Mouse (Mus musculus) spleen, adult 2 months (tissue): ENCODE results near the gene Olfr463. TPM values are rescaled to one million over a fixed set of nuclear protein-coding genes. Genes with fewer than 3 reads are reported as not detected.
A peak's percentile ranks its signal among the peaks of the same experiment; 100 is the strongest.

Experiments used
- DNase-seq, 2 experiments: peaks; one replicate each; pipeline versions ENCODE4 v3.0.0 to v3.0.0-alpha.2; 2012 to 2021; ENCODE audit warnings: low spot score in 2 of 2, low read depth in 1 of 2
- H3K27ac ChIP-seq: fragments of 200-500 bp; 2 replicates; pipeline ENCODE4 v1.5.1; 2012; ENCODE audit warnings: low read length, inconsistent platforms; ENCODE audit not compliant: insufficient read depth
- H3K27me3 ChIP-seq: fragments of 200-500 bp; 2 replicates; pipeline ENCODE4 v1.6.1; 2012; ENCODE audit warnings: mild to moderate bottlenecking, moderate library complexity, low read length, inconsistent platforms; ENCODE audit not compliant: control insufficient read depth, insufficient read depth
- H3K36me3 ChIP-seq: fragments of 200-500 bp; 2 replicates; pipeline ENCODE4 v1.6.1; 2012; ENCODE audit warnings: mild to moderate bottlenecking, low read length, inconsistent platforms; ENCODE audit not compliant: control insufficient read depth, insufficient read depth
- H3K4me1 ChIP-seq: fragments of 200-500 bp; 2 replicates; pipeline ENCODE4 v1.6.1; 2011; ENCODE audit warnings: inconsistent platforms; ENCODE audit not compliant: control insufficient read depth, insufficient read depth, insufficient read length
- H3K4me3 ChIP-seq: fragments of 200-500 bp; 2 replicates; pipeline ENCODE4 v1.5.1; 2011; ENCODE audit warnings: mild to moderate bottlenecking, inconsistent platforms; ENCODE audit not compliant: insufficient read depth, insufficient read length; ENCODE audit errors: extremely low read depth
- CTCF ChIP-seq: fragments of 200-500 bp; IDR thresholded peaks from 2 replicates; pipeline ENCODE4 v1.5.1; 2011; ENCODE audit warnings: mild to moderate bottlenecking, inconsistent platforms; ENCODE audit not compliant: insufficient read depth, insufficient read length, insufficient replicate concordance; ENCODE audit errors: extremely low read depth
- POLR2A ChIP-seq: fragments of 200-500 bp; IDR thresholded peaks from 2 replicates; pipeline ENCODE4 v1.6.1; 2011; ENCODE audit warnings: low read depth, low read length, inconsistent platforms
- WGBS: fragments of 180-500 bp; shearing (Covaris S2); methylation state at CpG from one replicate; pipeline ENCODE4 v1.1.7; 2018; 5-methylcytosine and 5-hydroxymethylcytosine counted together
- polyA plus RNA-seq: library from polyadenylated mRNA; depleted of rRNA; stranded (reverse); fragments of >200 nt; gene quantifications from 2 replicates; pipeline ENCODE4 v1.2.3, GENCODE M21; 2012

Olfr463 gene
- polyA plus RNA-seq, 1 experiment = not detected

DNA sequence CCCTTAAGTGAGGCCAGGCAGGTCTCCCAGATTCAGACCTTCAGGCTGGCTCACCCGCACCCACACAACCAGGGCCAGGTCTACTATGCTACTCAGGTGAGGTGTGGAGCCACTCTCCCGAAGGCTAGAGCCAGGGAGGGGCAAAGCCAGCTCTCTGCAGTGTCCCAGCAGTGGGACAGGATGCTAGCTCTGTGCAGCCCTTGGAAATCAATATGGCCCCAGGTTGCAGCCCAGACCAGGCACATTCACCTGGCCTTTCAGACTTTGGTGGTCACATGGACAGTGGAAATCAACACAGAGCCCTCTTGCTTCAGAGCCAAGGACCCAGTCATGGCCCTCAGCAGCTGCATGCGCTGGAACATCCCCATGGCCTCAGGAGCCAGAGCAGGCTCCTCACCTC lies 7.1 kb upstream of the Olfr463 start:
- H3K4me1 ChIP-seq = no peaks in the 10 kb centered on the region
- no peak for DNase-seq
- TF ChIP-seq POLR2A (no peak), CTCF (no peak)
- H3K4me3 ChIP-seq = no peak overlapping the region
- WGBS = 82% methylated on average over 3 of the region's 3 CpGs
- H3K36me3 ChIP-seq = no peaks in the 10 kb centered on the region
- H3K27me3 ChIP-seq = no peaks in the 10 kb centered on the region; the same call in 1 of the 2 replicates
- no peak overlapping the region for H3K27ac ChIP-seq

DNA sequence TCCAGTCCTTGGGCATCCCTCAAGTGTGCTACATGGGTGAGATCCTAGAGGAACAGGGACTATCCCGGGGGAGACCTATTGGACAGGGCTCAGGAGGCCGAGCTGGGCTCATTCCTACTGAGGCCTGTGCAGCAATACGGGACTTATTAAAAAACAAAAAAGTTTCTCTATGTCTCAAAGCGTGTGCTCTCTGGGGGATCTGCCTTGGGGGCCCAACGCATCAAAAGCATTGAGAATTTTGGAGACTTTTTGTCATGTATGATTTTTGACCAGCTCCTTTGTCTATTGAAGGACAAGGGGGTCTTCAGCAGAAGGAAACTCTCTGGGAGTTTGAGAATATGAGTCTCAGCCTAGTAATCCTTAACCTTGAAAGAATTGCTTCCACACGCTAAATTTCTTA lies 5.0 kb downstream of the Olfr463 start, which contains the start of gene Olfr462:
Gene Olfr462 (minus strand): TSS at position 101 of the 400 bp plus-strand sequence.
- Histone ChIP-seq H3K4me3 (no peak within 1 kb of the TSS), H3K4me1 (no peaks in the 10 kb centered on the region), H3K27me3 (no peaks in the 10 kb centered on the region), H3K27ac (no peak within 1 kb of the TSS), H3K36me3 (no peaks in the 10 kb centered on the region)
- DNase-seq = no peak
- TF ChIP-seq CTCF (no peak), POLR2A (no peak)
- WGBS = 87% methylated on average over 6 of the region's 6 CpGs

DNA sequence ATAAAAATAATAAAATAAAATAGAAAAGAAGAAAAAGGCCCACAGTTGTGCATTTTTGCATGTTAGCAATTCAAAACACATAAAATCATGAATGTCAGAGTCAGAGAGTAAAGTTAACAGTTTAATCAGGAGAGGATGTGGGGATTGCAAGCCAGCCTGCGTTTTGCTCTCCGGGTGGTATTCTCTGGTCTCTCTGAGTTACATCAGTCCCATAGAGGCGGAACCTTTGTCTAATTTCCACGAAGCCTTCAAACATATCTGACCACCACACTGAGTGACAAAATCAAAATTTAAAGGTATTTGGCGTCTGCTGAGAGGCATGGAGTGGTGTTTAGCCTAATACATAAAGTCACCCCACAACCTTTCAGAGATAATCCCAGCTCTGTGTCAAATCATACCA lies 12.3 kb downstream of the Olfr463 start:
- no peaks in the 10 kb centered on the region for H3K27me3 ChIP-seq
- TF ChIP-seq POLR2A (no peak), CTCF (no peak)
- H3K4me3 ChIP-seq = no peak overlapping the region
- H3K27ac ChIP-seq = no peak overlapping the region
- DNase-seq = no peak
- H3K4me1 ChIP-seq = no peaks in the 10 kb centered on the region
- no peaks in the 10 kb centered on the region for H3K36me3 ChIP-seq
- 81% methylated on average over 5 of the region's 5 CpGs for WGBS

DNA sequence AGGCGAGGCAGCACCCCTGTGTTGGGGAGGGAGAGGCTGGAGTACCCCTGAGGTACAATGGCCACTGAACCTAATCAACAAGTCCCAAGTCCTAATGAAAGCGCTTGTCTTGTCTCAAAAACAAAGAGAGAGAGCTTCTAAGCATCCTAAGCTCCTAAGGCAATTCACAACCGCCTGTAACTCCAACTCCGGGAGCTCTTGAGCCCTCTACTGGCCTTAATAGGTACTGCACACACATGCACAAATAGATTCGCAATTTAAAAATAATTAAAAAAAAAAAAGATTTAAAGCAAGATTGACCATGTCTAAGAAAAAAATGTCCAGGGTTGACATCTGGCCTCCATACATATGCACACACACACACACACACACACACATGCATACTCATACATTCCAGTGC lies 13.7 kb downstream of the Olfr463 start:
- 44% methylated on average over 5 of the region's 5 CpGs for WGBS

DNA sequence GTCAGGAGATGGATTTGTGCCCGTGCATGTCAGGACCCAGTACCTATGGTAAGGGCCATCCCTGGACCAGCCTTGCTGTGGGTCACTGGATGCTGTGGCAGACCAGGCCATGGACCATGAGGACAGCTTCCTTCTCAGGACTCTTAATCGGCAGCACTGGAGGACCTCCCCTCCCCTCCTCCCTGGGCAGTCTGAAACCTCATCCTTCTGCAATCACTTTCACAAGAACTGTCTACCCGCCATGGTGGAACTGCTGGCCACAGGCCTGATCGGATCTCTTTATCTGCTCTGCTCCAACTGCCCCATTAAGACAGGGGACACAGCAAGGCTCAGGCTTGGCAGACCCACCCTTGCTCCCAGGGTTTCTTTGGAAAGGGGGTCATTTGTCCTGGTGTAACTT lies 15.5 kb downstream of the Olfr463 start:
- DNase-seq = no peak
- Histone ChIP-seq H3K4me1 (no peaks in the 10 kb centered on the region), H3K27ac (no peak overlapping the region), H3K4me3 (no peak overlapping the region), H3K36me3 (no peaks in the 10 kb centered on the region), H3K27me3 (no peaks in the 10 kb centered on the region)
- 67% methylated on average over 4 of the region's 4 CpGs for WGBS
- TF ChIP-seq POLR2A (no peak), CTCF (no peak)

More for the DNA sequence above, 13.7 kb downstream of the Olfr463 start:
- no peak overlapping the region for H3K27ac ChIP-seq
- no peaks in the 10 kb centered on the region for H3K4me1 ChIP-seq
- DNase-seq = no peak
- no peak overlapping the region for H3K4me3 ChIP-seq
- H3K27me3 ChIP-seq = no peaks in the 10 kb centered on the region
- no peak for TF ChIP-seq POLR2A
- peak; percentile 5; the same call in 1 of the 2 replicates for TF ChIP-seq CTCF
- H3K36me3 ChIP-seq = no peaks in the 10 kb centered on the region

DNA sequence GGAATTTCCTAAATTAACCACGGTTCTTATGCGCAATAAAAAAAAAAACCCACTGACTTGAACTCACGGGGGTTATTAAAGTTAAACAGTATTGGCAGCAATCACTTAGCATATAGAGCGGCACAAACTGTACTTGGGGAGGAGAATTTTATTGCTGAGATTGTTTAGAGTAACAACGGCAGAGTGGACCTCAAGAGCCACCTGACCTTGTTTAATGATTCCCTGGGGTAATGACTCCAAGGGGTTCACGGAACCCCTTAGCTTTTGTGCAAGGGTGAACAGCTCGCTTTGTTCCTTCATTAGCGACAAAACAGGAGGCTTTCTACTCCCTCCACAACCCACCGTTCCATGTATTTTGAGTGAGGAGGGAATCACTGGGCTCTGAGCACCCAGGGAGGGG lies 17.4 kb downstream of the Olfr463 start:
- DNase-seq = no peak
- no peak overlapping the region for H3K4me3 ChIP-seq
- H3K36me3 ChIP-seq = no peaks in the 10 kb centered on the region
- TF ChIP-seq CTCF (no peak), POLR2A (no peak)
- WGBS = 68% methylated on average over 9 of the region's 9 CpGs
- H3K27ac ChIP-seq = no peak overlapping the region
- no peaks in the 10 kb centered on the region for H3K4me1 ChIP-seq
- no peaks in the 10 kb centered on the region for H3K27me3 ChIP-seq

DNA sequence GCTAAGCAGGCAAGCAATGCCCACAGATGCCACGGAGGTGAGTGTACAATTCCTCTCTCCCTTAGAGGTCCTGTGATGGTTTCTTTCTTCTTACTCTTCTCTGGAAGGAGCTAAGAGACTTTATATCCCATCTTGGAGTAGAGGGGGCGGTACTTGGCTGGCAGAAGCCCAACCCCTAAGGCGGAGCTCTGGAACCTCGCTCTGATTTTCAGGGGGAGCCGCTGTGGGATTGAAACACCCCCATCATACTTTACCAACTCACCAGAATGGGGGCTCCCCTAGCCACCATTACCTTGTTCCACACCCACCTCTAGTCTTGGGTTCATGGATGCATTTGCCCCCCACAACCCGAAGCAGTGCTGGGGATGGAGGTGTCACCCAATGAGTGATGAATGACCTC lies 21.8 kb downstream of the Olfr463 start, which contains the start of gene Epx:
Gene Epx (minus strand): TSS at position 101 of the 400 bp plus-strand sequence.
- WGBS = 81% methylated on average over 6 of the region's 6 CpGs
- no peak for TF ChIP-seq CTCF
- TF ChIP-seq POLR2A = no peak
- no peak for DNase-seq
- no peak within 1 kb of the TSS for H3K27ac ChIP-seq
- H3K4me1 ChIP-seq = no peaks in the 10 kb centered on the region
- H3K27me3 ChIP-seq = no peaks in the 10 kb centered on the region; the same call in 1 of the 2 replicates
- H3K36me3 ChIP-seq = no peaks in the 10 kb centered on the region
- no peak within 1 kb of the TSS for H3K4me3 ChIP-seq
